Mouse (Mus musculus) adrenal gland, postnatal 4 days (tissue): ENCODE results near the gene Ptf1a. TPM values are rescaled to one million over a fixed set of nuclear protein-coding genes. Genes with fewer than 3 reads are reported as not detected.
A peak's percentile ranks its signal among the peaks of the same experiment; 100 is the strongest.

Experiments
- DNase-seq, 2 experiments: peaks; one replicate each; pipeline ENCODE4 v3.0.0; 2021 to 2022; ENCODE audit warnings: low spot score in 2 of 2, mixed read lengths in 2 of 2
- long read RNA-seq, 2 experiments: library from polyadenylated mRNA; stranded (forward); transcript quantifications; one replicate each; pipeline ENCODE4 v2.0.0; 2021
- total RNA-seq, 2 experiments: library from RNA; stranded (reverse); gene quantifications; 2 replicates each; pipeline ENCODE4 v1.2.3; 2021

Ptf1a gene
- 1 to 10 TPM in 1 of 2 experiments, not detected in 1; 1.0 TPM for total RNA-seq
- long read RNA-seq, experiment 1: 0 reads
- long read RNA-seq, experiment 2, partial matches to known transcripts: 0 of 1 reads
- long read RNA-seq, experiment 2, other reads (novel, unspliced or antisense): 1 of 1 reads

GRCm38 (mm10) chr2:19444931-19445831 is at the start of gene Ptf1a:
Ptf1a (plus strand) TSS chr2:19445663.
- DNase-seq: no peak

GRCm38 (mm10) chr2:19405409-19405808 is 40.1 kb upstream of the Ptf1a start:
- no peak for DNase-seq

- no peak for DNase-seq
Measured at GRCm38 (mm10) chr2:19406531-19406930, 38.9 kb upstream of the Ptf1a start.

- peak in 1 of 2 experiments; percentile 10 for DNase-seq
Measured at GRCm38 (mm10) chr2:19414222-19414965, 31.1 kb upstream of the Ptf1a start.

GRCm38 (mm10) chr2:19415063-19415521 is 30.4 kb upstream of the Ptf1a start:
- no peak for DNase-seq

GRCm38 (mm10) chr2:19416066-19416465 is 29.4 kb upstream of the Ptf1a start:
- no peak for DNase-seq

GRCm38 (mm10) chr2:19419686-19420345 is 25.6 kb upstream of the Ptf1a start:
- no peak for DNase-seq

- no peak for DNase-seq
Measured at GRCm38 (mm10) chr2:19422226-19422625, 23.2 kb upstream of the Ptf1a start.

GRCm38 (mm10) chr2:19423086-19423485 is 22.4 kb upstream of the Ptf1a start:
- no peak for DNase-seq

GRCm38 (mm10) chr2:19429031-19429430 is 16.4 kb upstream of the Ptf1a start:
- DNase-seq: no peak

- no peak for DNase-seq
Measured at GRCm38 (mm10) chr2:19429691-19430690, 15.5 kb upstream of the Ptf1a start.

GRCm38 (mm10) chr2:19430746-19431145 is 14.7 kb upstream of the Ptf1a start:
- no peak for DNase-seq

GRCm38 (mm10) chr2:19431186-19431585 is 14.3 kb upstream of the Ptf1a start:
- no peak for DNase-seq

- no peak for DNase-seq
Measured at GRCm38 (mm10) chr2:19431614-19432323, 13.7 kb upstream of the Ptf1a start.

- DNase-seq: no peak
Measured at GRCm38 (mm10) chr2:19444346-19444745, 1.1 kb upstream of the Ptf1a start.

- no peak for DNase-seq
Measured at GRCm38 (mm10) chr2:19445871-19446501, 523 bp downstream of the Ptf1a start.

GRCm38 (mm10) chr2:19446746-19447145 is 1.3 kb downstream of the Ptf1a start:
- DNase-seq: no peak

- DNase-seq: no peak
Measured at GRCm38 (mm10) chr2:19448042-19448700, 2.7 kb downstream of the Ptf1a start.
